Mouse (Mus musculus): Measurements from ENCODE around the gene Irak3. TPM values are rescaled to one million over a fixed set of nuclear protein-coding genes. Genes with fewer than 3 reads are reported as not detected.
"Not testable (repeated sequence)": the region's sequence is repeated elsewhere in the genome, so short reads cannot be mapped to it uniquely, and the experiment has no call there.

Gene Irak3
- total RNA-seq, 1 experiment: 19.8 TPM

- 0 out of 2 replicates have a peak, but pooled peaks cover 3% of the 10 kb centered on the region for H3K36me3 ChIP-seq (ENCODE audit: control insufficient read depth, insufficient read depth, low read length, poor library complexity, severe bottlenecking)
- peak overlapping the region; percentile 90; the same call in 1 of the 2 replicates for H3K27ac ChIP-seq (ENCODE audit: insufficient read depth, low read depth, low read length, poor library complexity, severe bottlenecking)
- DNase-seq (ENCODE audit: low read depth, low spot score): peak; percentile 75
- no peak overlapping the region; a peak in 1 of 4 replicates for H3K4me3 ChIP-seq (ENCODE audit: insufficient read depth in 1 of 2, low read depth in 1 of 2, low read length in 2 of 2, poor library complexity in 1 of 2, severe bottlenecking in 1 of 2)
- H3K9ac ChIP-seq (ENCODE audit: insufficient read depth, low read depth, low read length, poor library complexity, severe bottlenecking): no peak overlapping the region
- H3K4me1 ChIP-seq (ENCODE audit: control insufficient read depth in 2 of 2, insufficient read depth in 2 of 2, low read length in 2 of 2, poor library complexity in 1 of 2): peaks cover 0 to 6% of the 10 kb centered on the region in 2 experiments; a peak in 2 of 4 replicates
- H3K9me3 ChIP-seq (ENCODE audit: control insufficient read depth, insufficient read depth, low read depth, low read length): no peaks in the 10 kb centered on the region
- in situ Hi-C loops (cut with MboI; ENCODE audit: low sequenced_read_pairs in 2 of 2, unreplicated experiment in 2 of 2): no loop called here
- no peak for TF ChIP-seq HCFC1 (IDR thresholded peaks at IDR 0.05; ENCODE audit: borderline replicate concordance, insufficient read depth, low read length)
- TF ChIP-seq CHD2 (IDR thresholded peaks at IDR 0.05; ENCODE audit: low read depth, low read length): no peak
- no peak for TF ChIP-seq ZC3H11A (IDR thresholded peaks at IDR 0.05; ENCODE audit: borderline replicate concordance, low read depth, low read length)
- no peak for TF ChIP-seq ZNF384 (IDR thresholded peaks at IDR 0.05; ENCODE audit: low read depth, low read length)
- TF ChIP-seq MAFK (IDR thresholded peaks at IDR 0.05; ENCODE audit: insufficient read depth, low read depth, low read length): no peak
Observed at GRCm38 (mm10) chr10:120114493-120114892, 87.4 kb downstream of the Irak3 start.

- peaks cover 3% of the 10 kb centered on the region; the same call in 1 of the 2 replicates for H3K36me3 ChIP-seq (ENCODE audit: control insufficient read depth, insufficient read depth, low read length, poor library complexity, severe bottlenecking)
- in situ Hi-C loops (cut with MboI; ENCODE audit: low sequenced_read_pairs in 2 of 2, unreplicated experiment in 2 of 2): no loop called here
- TF ChIP-seq MAFK (IDR thresholded peaks at IDR 0.05; ENCODE audit: insufficient read depth, low read depth, low read length) (no peak), ZNF384 (IDR thresholded peaks at IDR 0.05; ENCODE audit: low read depth, low read length) (peak; percentile 83)
- DNase-seq (ENCODE audit: low read depth, low spot score): no peak
- H3K27ac ChIP-seq (ENCODE audit: insufficient read depth, low read depth, low read length, poor library complexity, severe bottlenecking): peak overlapping the region; percentile 90; the same call in 1 of the 2 replicates
- no peak overlapping the region for H3K4me3 ChIP-seq (ENCODE audit: insufficient read depth in 1 of 2, low read depth in 1 of 2, low read length in 2 of 2, poor library complexity in 1 of 2, severe bottlenecking in 1 of 2)
- no peak overlapping the region for H3K9ac ChIP-seq (ENCODE audit: insufficient read depth, low read depth, low read length, poor library complexity, severe bottlenecking)
- H3K4me1 ChIP-seq (ENCODE audit: control insufficient read depth in 2 of 2, insufficient read depth in 2 of 2, low read length in 2 of 2, poor library complexity in 1 of 2): peaks cover 0 to 6% of the 10 kb centered on the region in 2 experiments; a peak in 2 of 4 replicates
- no peaks in the 10 kb centered on the region for H3K9me3 ChIP-seq (ENCODE audit: control insufficient read depth, insufficient read depth, low read depth, low read length)
Observed at GRCm38 (mm10) chr10:120113980-120114379, 88.0 kb downstream of the Irak3 start.

- Histone ChIP-seq H3K27ac (ENCODE audit: insufficient read depth, low read depth, low read length, poor library complexity, severe bottlenecking) (peak overlapping the region; percentile 90; the same call in 1 of the 2 replicates), H3K9ac (ENCODE audit: insufficient read depth, low read depth, low read length, poor library complexity, severe bottlenecking) (peak overlapping the region; percentile 73; the same call in 1 of the 2 replicates), H3K4me3 (ENCODE audit: insufficient read depth in 1 of 2, low read depth in 1 of 2, low read length in 2 of 2, poor library complexity in 1 of 2, severe bottlenecking in 1 of 2) (peak overlapping the region; percentile 63 to 91)
- DNase-seq (ENCODE audit: low read depth, low spot score); H3K36me3 ChIP-seq (ENCODE audit: control insufficient read depth, insufficient read depth, low read length, poor library complexity, severe bottlenecking); H3K4me1 ChIP-seq (ENCODE audit: control insufficient read depth in 2 of 2, insufficient read depth in 2 of 2, low read length in 2 of 2, poor library complexity in 1 of 2); in situ Hi-C loops (cut with MboI; ENCODE audit: low sequenced_read_pairs in 2 of 2, unreplicated experiment in 2 of 2); H3K9me3 ChIP-seq (ENCODE audit: control insufficient read depth, insufficient read depth, low read depth, low read length): not testable (repeated sequence)
Observed at GRCm38 (mm10) chr10:120113482-120113881, 88.4 kb downstream of the Irak3 start.

GRCm38 (mm10) chr10:120112507-120113396 is 89.2 kb downstream of the Irak3 start, which contains the start of gene Helb:
Gene Helb, minus strand, starts transcription at chr10:120112987.
- no peak for TF ChIP-seq HCFC1 (IDR thresholded peaks at IDR 0.05; ENCODE audit: borderline replicate concordance, insufficient read depth, low read length)
- TF ChIP-seq ZC3H11A (IDR thresholded peaks at IDR 0.05; ENCODE audit: borderline replicate concordance, low read depth, low read length): no peak
- no peak for TF ChIP-seq CHD2 (IDR thresholded peaks at IDR 0.05; ENCODE audit: low read depth, low read length)
- TF ChIP-seq ZNF384 (IDR thresholded peaks at IDR 0.05; ENCODE audit: low read depth, low read length): no peak
- no peak for TF ChIP-seq MAFK (IDR thresholded peaks at IDR 0.05; ENCODE audit: insufficient read depth, low read depth, low read length)
- Histone ChIP-seq H3K4me1 (ENCODE audit: control insufficient read depth in 2 of 2, insufficient read depth in 2 of 2, low read length in 2 of 2, poor library complexity in 1 of 2) (peaks cover 0 to 6% of the 10 kb centered on the region in 2 experiments; a peak in 2 of 4 replicates), H3K9ac (ENCODE audit: insufficient read depth, low read depth, low read length, poor library complexity, severe bottlenecking) (peak within 1 kb of the TSS; percentile 92), H3K27ac (ENCODE audit: insufficient read depth, low read depth, low read length, poor library complexity, severe bottlenecking) (peak within 1 kb of the TSS; percentile 90), H3K4me3 (ENCODE audit: insufficient read depth in 1 of 2, low read depth in 1 of 2, low read length in 2 of 2, poor library complexity in 1 of 2, severe bottlenecking in 1 of 2) (peak within 1 kb of the TSS; percentile 91 to 92), H3K9me3 (ENCODE audit: control insufficient read depth, insufficient read depth, low read depth, low read length) (no peaks in the 10 kb centered on the region), H3K36me3 (ENCODE audit: control insufficient read depth, insufficient read depth, low read length, poor library complexity, severe bottlenecking) (peaks cover 12% of the 10 kb centered on the region)
- in situ Hi-C loops (cut with MboI; ENCODE audit: low sequenced_read_pairs in 2 of 2, unreplicated experiment in 2 of 2): no loop called here
- peak; percentile 97 for DNase-seq (ENCODE audit: low read depth, low spot score)
